Mouse (Mus musculus) liver, embryonic 13.5 days (tissue): ENCODE results near the gene Ep300. TPM values are rescaled to one million over a fixed set of nuclear protein-coding genes. Genes with fewer than 3 reads are reported as not detected.

ENCODE experiments used
- microRNA-seq: library from miRNA; unstranded; fragments of <30 nt; microRNA quantifications from one replicate; pipeline ENCODE4, GENCODE M21; 2016
- polyA plus RNA-seq: library from polyadenylated mRNA; unstranded; fragments of >200 nt; fragmentation: Nextera tagmentation; extraction: Ambion mirVana; gene quantifications from 2 replicates; pipeline ENCODE4 v1.2.1, GENCODE M21; 2015

The Ep300 gene
- polyA plus RNA-seq, 1 experiment from 2014 or later, result 4.4 TPM

Small RNA genes lying within 50 kb of the gene (microRNA-seq; reads per million reads assigned to microRNA genes)
- gene Gm23880, result not detected

Other genes starting within 250 kb of the Ep300 start
- 44.9 and 49.5 TPM in 2 replicates for gene Slc25a17, start 224.5 kb upstream of the Ep300 start, polyA plus RNA-seq
- gene St13, start 185.3 kb upstream of the Ep300 start, polyA plus RNA-seq, result 77.9 and 98.0 TPM in 2 replicates
- gene Xpnpep3, start 185.2 kb upstream of the Ep300 start, polyA plus RNA-seq, result 6.2 and 7.7 TPM in 2 replicates
- gene Dnajb7, start 177.1 kb upstream of the Ep300 start, polyA plus RNA-seq, result 0.92 and 0.95 TPM in 2 replicates
- gene Rbx1, start 119.1 kb upstream of the Ep300 start, polyA plus RNA-seq, result 336 and 337 TPM in 2 replicates
- gene L3mbtl2, start 78.5 kb downstream of the Ep300 start, polyA plus RNA-seq, result 21.7 and 22.6 TPM in 2 replicates
- gene Chadl, start 111.9 kb downstream of the Ep300 start, polyA plus RNA-seq, result 0.25 and 0.46 TPM in 2 replicates
- gene Zc3h7b, start 159.7 kb downstream of the Ep300 start, polyA plus RNA-seq, result 5.3 and 6.0 TPM in 2 replicates
- gene Rangap1, start 160.2 kb downstream of the Ep300 start, polyA plus RNA-seq, result 90.9 and 100 TPM in 2 replicates
- 4.5 and 5.9 TPM in 2 replicates for gene Tef, start 217.1 kb downstream of the Ep300 start, polyA plus RNA-seq